Mouse (Mus musculus): ENCODE data around the gene Cntnap2.

Gene Cntnap2

DNA sequence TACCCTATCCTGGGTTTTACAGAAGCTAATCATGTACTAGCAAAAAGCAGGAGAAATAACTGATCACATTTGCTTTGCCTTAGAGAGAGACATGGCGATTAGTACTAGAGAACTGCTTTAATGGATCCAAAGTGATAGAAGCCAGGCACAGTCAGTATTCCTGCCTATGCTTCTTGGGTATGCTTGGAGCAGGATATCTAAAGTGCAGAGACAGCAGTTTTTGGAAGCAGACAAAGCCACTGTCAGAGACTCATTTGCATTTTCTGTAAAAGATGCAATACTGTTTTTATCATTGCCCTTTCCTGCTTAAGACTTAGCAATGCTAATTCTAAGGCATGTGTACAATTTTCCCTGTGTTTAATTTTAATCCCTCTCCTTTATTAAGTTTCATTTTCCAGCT lies 1637.0 kb downstream of the Cntnap2 start:
- DNase-seq (ENCODE audit: low read depth, low spot score) = no peak

DNA sequence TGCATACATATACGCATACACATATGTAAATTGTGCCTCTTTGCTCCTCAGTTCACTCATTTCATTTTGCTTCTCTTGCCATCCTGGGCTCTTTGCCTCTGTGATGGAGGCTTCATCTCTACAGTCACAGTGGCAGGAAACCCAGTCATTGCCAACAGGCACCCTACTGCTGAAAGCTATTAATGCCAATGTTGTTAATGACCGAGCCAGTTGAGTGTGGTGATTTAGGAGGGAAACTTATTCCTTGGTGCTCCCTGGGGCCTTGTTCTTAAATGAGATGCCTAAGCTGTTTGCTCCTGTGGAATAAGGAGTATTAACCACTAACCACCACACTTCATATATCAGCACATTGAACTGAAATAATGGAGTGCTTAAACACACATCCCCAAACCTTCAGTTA lies 1640.2 kb downstream of the Cntnap2 start:
- DNase-seq (ENCODE audit: low read depth, low spot score) = no peak

DNA sequence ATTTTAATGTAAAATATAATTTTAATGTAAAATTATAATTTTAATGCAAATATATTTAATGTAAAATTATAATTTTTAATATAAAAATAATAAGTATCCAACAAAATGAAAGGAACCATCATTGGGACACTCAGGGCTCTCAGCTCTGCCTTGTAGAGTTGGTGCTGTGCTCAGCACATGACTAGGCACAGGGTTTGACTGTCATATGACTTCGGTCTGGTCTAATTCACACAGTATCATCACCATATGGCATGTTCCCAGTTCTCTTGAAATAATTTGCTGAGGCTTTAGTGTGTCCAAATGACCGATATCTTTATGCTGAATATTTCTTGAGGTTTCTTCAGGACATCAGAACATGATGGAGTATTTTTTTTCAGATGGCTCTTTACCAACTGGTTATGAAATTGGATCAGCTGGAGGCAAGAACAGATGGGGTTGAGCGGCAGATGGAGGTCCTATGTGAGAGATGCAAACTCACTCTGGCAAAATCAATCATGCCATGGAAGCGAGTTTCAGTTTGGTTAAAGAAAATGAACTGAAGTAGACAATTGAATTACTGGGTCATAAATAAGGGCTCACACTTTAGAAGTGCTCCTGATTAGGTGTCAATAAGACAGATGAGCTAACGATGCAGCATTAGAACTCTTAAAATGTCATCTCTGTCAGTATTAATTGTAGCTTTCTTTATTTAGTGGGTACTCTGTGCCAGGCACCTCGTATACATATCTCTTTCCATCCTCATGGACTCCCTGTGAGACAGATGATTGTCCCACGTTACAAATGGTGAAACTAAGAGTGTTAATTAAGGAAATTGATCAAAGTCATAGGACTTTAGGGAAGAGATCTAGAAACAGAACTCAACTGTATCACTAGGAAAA lies 1645.4 kb downstream of the Cntnap2 start:
- no peak for DNase-seq (ENCODE audit: low read depth, low spot score)

DNA sequence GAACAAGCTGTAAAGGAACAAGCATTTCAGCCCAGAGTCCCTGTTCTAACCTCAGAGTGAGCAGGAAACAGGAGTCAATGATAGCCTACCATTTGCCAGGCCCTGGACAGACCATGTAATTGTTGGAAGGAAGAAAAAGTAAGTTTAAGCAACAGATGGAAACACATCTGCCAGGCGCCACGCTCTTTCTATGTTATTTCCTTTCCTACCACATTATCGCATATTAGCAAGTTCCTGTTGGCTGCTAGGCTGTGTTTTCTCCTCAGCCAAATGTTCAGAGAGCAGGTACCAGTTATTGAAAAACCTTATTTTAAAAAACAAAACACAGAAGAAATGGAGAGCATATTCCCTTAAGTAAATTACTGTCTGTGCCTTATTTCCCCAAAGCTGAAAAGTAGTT lies 1646.8 kb downstream of the Cntnap2 start:
- no peak for DNase-seq (ENCODE audit: low read depth, low spot score)

DNA sequence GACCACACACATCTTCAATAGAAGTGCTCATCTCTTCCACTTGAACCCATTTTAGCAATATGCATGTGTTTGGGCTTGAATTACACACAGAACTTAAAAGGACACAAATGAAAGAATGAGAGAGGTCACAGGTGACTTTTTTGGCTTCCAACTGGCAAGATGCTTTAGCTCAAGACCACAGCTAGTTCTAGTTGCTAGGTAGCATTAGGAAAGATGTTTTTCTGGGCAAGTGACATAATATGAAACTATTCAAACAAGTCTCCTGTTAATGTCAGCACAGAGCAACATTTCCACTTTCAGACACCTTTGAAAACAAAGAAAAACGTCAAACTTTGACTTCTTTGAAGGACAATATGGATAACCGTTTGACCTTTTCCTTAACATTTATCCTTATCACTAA lies 1657.4 kb downstream of the Cntnap2 start:
- DNase-seq (ENCODE audit: low read depth, low spot score) = no peak

- no peak for DNase-seq (ENCODE audit: low read depth, low spot score)
Observed at GRCm38 (mm10) chr6:46733794-46734193, 1674.6 kb downstream of the Cntnap2 start.

DNA sequence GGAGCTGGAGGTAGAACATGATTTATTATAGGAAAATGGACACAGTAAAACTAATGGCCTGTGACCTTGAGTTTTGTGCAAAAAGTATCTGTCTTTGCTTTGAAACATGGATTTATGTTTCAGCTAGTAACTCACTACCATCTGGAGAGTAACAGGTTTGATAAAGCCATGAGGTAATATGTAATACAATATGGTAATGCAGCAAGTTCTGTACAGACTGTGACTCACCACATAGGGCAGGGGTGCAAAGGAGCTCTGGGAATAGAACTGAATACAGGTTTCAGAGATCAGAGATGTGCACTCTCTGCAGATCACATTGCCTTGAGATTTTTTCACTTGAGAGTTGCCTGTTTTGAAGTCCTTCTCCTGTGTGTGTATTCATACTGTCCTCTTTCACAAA lies 1689.3 kb downstream of the Cntnap2 start:
- DNase-seq (ENCODE audit: low read depth, low spot score) = no peak

GRCm38 (mm10) chr6:46763481-46763880 lies 1704.3 kb downstream of the Cntnap2 start:
- no peak for DNase-seq (ENCODE audit: low read depth, low spot score)

GRCm38 (mm10) chr6:46774529-46774928 lies 1715.4 kb downstream of the Cntnap2 start:
- no peak for DNase-seq (ENCODE audit: low read depth, low spot score)

DNA sequence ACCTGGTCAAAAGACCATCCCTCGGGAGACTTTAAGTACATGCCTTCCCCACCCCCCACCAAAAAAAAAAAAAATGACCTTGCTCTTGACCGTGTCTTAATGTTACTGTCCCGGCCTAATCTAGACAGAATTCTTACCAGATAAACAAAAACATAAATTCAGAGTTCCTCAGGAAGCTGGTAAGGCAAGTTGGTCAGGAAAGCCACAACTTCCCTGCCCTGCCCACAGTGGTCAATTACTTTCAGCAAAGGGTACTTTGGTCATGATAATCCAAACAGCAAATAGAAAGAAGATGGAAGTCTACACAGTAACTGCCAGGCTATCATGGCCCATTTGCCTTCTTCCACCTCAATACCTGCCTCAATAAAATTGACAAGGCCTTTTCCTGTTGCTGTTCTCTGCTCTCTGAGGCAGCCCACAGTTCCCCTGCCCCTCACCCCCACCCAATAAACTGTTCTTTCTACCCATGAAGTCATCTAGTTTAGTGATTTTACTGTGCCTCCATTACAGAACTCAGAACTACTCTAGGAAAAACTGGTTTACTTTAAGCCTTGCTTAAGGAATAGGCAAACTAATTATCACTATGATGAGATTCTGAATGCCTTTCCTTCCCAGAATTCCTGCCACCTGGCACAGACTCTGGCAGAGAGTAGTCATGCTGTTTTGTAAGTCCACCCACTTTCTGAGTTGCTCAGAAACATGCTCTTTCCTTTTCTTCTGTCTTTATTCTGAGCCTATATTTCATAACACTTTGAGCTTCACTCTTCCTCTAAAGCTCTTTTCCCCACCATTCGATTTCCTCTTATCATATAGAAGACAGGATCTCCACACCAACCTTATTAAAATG lies 1743.3 kb downstream of the Cntnap2 start:
- no peak for DNase-seq (ENCODE audit: low read depth, low spot score)

DNA sequence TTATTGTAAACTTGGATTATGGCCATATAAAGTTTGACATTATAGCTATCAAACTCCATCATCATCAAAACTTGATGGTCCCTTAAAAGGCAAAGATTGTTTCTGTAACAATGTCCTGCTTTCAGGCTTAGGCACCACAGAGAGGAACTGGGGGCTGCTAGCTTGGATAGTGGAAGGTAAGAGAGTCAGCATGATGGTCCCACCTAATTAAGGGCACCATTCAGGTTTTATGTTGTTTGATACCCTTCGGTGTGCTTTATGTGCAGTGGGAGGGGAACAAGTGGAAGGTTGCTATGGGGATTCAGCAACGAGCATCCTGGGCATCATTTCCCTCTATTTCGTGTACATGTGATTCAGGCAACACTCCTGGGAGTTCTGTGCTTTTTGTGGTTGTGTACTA lies 1797.5 kb downstream of the Cntnap2 start:
- DNase-seq (ENCODE audit: low read depth, low spot score) = no peak

- DNase-seq (ENCODE audit: low read depth, low spot score) = no peak
Observed at GRCm38 (mm10) chr6:46861076-46861475, 1801.9 kb downstream of the Cntnap2 start.

GRCm38 (mm10) chr6:46866317-46866716 lies 1807.2 kb downstream of the Cntnap2 start:
- DNase-seq (ENCODE audit: low read depth, low spot score) = no peak

- no peak for DNase-seq (ENCODE audit: low read depth, low spot score)
Observed at GRCm38 (mm10) chr6:46886230-46886629, 1827.1 kb downstream of the Cntnap2 start.

DNA sequence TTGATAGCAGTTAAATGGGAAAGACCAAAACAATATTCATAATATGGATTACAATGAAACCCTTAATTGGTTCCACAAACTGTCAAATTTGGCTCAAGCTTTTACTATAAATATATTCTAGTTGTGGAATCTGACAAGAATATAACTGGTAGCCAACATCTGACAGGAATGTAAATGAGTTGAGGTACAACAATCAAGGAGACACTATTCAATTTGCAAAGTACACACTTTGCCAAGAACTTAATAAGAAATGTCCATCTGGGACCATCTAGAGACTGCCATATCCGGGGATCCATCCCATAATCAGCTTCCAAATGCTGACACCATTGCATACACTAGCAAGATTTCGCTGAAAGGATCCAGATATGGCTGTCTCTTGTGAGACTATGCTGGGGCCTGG lies 1850.0 kb downstream of the Cntnap2 start:
- no peak for DNase-seq (ENCODE audit: low read depth, low spot score)

GRCm38 (mm10) chr6:46918701-46919274 lies 1859.6 kb downstream of the Cntnap2 start:
- DNase-seq (ENCODE audit: low read depth, low spot score) = no peak

- DNase-seq (ENCODE audit: low read depth, low spot score) = no peak
Observed at GRCm38 (mm10) chr6:46919973-46920372, 1860.8 kb downstream of the Cntnap2 start.

GRCm38 (mm10) chr6:46924709-46925108 lies 1865.6 kb downstream of the Cntnap2 start:
- no peak for DNase-seq (ENCODE audit: low read depth, low spot score)

DNA sequence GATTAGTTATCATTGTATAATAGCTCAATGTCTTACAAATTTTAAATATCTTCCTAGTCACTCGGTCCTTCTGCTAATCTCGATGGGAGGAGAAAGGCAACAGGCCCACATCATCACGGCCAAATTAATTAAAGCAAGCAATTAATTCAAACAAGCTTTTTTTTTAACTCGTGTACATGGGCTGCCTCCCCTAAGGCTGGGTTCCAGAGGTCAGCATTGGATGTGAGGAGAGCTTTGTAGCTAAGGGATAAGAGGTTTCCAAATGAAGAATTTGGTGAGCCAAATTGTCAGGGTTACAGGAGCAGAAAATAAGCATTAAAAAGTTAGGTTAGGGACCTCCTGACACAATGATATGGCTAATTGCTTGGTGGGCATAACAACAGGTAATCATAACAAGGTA lies 1886.5 kb downstream of the Cntnap2 start:
- DNase-seq (ENCODE audit: low read depth, low spot score) = no peak

DNA sequence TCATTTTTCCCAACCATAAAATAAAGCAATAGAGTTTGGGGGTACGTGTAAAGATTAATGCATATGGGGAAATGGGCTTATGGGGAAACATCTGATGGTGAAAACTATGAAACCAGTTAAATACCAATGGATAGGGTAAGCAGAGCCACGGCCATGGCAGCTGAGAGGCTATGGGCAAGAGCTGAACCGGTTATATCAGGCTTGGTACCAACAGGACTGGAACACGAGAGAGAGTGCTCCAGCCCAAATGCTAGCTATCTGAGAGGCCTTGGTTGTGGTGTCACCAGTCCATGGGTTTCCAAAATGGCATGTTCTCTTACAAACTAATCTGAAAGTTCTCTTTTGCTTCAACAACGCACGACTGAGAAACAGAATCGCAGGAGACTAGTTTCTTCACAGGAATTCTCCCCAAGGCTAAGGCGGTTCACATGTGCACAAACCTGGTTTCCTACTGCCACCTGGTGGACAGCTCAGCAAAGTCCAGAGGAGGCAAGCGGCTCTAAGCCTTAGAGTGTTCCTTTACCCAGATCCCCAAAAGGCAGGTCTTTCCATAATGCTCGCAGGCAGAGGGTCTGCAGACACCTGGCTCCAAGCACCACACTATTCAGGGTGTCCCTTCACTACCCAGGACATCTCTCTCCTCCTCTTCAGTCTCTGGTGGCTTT lies 1902.0 kb downstream of the Cntnap2 start:
- no peak for DNase-seq (ENCODE audit: low read depth, low spot score)

GRCm38 (mm10) chr6:46963261-46963660 lies 1904.1 kb downstream of the Cntnap2 start:
- DNase-seq (ENCODE audit: low read depth, low spot score) = no peak

DNA sequence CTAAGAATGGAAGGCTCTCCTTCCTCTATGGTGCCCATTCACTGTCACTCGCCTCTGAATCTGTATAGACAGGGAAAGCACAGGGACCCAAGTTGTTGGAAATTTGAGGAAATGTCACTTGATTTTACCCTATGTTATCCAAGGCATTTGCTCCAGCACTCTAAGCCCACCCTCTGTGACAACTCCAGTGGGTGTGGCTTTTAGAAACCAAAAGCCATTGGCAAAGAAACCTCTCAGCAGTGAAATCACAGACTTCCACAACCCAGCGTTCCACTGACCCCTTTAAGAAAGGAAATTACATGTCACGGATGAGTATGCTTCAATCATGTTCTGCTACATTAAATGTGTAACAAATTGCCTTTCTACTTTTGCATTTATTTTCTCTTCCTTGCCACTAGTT lies 1904.5 kb downstream of the Cntnap2 start:
- no peak for DNase-seq (ENCODE audit: low read depth, low spot score)
